Mouse (Mus musculus) left cerebral cortex, postnatal 14 days (tissue): ENCODE results near the gene Adap2. TPM values are rescaled to one million over a fixed set of nuclear protein-coding genes. Genes with fewer than 3 reads are reported as not detected.
"Not testable (repeated sequence)": the region's sequence is repeated elsewhere in the genome, so short reads cannot be mapped to it uniquely, and the experiment has no call there.

Source experiments
- DNase-seq, 2 experiments: peaks; one replicate each; pipeline ENCODE4 v3.0.0; 2021 to 2022; ENCODE audit warnings: low spot score in 2 of 2, mixed read lengths in 1 of 2
- intact Hi-C: fragments of 180-260 bp; cut with DNase I; formaldehyde crosslinking; loops from one replicate; pipeline ENCODE4 v1.15.1; 2025
- total RNA-seq, 2 experiments: library from RNA; stranded (reverse); gene quantifications; 2 replicates each; pipeline ENCODE4 v1.2.3; 2021

Gene Adap2
- total RNA-seq, 2 experiments from 2014 or later: 8.3 to 10.2 TPM

DNA sequence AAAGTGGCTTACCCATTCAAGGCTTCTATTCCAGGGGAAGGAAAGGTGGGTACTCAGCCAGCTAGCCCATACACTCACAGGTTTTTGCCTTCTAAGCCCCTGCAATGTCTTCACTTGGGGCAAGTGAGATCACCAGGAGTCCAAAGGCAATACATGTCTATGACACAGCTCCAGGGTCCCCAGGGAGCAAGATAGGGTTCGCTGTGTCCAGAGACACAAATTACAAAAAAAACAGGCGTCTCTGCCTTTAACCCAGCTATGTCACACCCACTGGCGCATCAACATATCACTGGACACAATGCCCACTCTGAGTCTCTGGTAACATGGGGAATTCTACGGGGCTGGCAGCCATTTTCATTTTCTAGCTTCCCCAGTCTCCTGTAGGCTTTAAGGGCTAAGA, 2.1 kb downstream of the Adap2 start:
- no peak for DNase-seq
- intact Hi-C loops: no loop called here

DNA sequence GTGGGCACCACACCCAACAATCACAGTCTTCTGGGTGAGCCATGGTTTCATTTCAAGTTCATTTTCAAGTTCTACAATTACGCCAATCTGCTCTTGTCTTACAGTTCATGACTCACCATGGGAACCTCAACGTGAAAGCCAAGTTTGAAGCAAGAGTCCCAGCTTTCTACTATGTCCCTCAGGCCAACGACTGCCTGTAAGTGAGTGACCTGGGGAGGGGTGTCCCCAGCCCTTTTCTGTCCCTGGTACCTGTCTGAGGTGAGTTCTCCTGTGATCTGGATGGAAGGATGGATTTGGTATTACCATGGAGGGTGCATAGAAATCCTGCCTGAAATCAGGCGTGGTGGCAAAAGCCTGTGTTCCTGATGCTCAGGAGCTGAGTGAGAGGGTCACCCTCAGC, 2.9 kb downstream of the Adap2 start:
- no peak for DNase-seq
- intact Hi-C loops: no loop called here

DNA sequence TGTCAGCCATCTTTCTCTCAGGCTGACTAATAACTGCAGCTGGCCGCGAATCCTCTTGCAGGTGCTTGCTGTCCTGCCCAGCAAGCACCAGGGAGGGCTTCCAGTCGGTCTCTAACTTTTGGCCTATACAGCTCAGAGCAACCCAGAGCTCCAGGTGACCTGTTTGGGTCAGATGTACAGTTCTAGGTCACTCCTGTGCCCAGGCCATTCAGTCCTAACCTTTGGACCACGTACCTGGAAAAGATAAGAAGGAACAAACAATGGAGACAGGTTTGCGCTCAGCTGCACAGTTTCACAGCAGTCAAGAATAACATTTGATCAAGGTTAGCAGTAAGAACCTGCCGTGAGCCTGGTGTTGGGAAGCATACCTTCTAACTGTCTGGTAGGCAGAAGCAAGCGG, 5.1 kb downstream of the Adap2 start:
- no peak for DNase-seq
- intact Hi-C loops: no loop called here

DNA sequence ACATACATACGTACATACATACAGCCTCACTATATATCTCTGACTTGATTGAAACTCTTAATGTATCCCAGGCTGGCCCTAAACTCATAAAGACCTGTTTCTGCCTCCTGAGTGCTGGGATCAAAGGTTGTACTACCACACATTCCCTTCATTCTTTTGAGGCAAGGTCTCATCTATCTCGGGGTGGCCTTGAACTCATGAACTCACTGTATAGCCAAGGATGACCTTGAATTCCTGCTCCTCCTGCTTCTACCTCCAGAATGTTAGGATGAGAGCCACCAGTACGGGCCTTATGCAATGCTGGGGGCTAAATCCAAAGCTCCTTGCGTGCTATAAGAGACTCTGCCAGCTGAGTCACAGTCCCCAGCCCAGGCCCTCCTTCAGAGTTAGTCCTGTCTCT, 7.1 kb downstream of the Adap2 start:
- intact Hi-C loops: no loop called here
- DNase-seq: no peak

DNA sequence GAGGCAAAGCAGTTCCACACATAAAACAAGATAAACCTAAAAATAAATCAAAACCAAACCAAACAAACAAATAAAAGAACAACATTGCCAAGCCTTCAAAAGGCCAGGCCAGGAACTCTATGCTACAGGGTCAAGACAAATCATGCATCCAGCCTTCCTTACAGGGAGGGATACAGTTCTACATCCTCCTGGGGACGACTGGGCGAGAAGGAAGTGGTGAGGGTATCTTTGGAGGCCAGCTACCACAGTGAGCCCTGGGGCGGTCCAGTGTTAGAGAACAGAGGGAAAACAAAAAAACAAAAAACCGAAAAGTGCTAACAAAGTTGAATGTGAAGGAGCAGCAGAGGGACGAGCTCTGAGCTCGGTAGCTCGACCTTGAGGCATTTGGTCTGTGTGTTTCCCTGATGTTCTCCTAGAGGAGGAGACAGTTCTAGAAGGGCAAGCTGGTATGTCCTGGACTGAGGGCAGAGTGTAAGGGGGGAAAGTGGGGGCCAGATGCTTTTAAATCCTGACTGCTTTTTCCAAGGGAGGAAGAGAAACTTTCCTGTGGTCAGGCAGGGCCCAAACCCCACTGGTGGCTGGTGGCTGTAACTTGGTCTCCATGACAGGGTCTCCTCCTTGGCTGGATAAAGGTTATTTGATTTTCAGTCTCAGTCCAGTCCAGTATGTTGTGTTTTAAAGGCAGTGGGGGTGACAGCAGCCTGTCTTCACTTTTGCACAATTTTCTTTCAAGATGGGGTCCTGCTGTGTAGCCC, 9.6 kb downstream of the Adap2 start:
- intact Hi-C loops: no loop called here
- DNase-seq: no peak

DNA sequence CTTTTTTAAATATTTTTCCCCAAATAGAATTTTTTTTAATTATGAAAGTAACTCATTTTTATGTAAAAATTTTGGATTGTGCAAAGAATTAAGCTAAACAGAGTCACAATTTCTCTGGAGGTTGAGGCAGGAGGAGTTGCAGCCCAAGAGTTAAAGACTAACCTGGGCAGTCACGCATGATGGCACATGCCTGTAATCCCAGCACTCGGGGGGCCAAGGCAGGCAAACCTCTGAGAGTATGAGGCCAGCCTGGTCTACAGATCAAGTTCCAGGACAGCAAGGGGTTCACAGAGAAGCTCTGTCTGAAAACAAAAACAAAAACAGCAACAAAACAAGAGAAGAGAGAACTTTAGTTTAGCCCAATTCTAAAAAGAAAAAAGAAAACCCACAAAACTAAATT, 10.3 kb downstream of the Adap2 start:
- no peak for DNase-seq
- intact Hi-C loops: no loop called here

DNA sequence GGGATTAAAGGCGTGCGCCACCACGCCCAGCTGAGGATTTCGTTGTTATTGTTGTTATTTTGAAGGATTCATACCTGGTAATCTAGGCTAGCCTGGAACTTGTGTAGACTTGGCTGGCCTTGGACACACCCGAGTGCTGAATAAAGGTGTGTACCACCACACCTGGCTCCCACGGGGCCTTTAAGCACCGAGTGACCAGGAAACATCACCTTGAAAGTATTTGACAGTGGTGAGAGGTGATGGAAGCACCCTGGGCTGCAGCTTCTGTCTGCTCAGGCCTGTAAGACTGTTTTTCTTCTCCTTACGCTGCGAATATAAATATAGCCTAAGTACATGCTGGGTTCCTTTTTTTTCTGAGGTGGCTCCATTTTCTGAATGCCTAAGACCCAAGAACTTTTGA, 14.2 kb downstream of the Adap2 start:
- intact Hi-C loops: no loop called here
- DNase-seq: no peak

DNA sequence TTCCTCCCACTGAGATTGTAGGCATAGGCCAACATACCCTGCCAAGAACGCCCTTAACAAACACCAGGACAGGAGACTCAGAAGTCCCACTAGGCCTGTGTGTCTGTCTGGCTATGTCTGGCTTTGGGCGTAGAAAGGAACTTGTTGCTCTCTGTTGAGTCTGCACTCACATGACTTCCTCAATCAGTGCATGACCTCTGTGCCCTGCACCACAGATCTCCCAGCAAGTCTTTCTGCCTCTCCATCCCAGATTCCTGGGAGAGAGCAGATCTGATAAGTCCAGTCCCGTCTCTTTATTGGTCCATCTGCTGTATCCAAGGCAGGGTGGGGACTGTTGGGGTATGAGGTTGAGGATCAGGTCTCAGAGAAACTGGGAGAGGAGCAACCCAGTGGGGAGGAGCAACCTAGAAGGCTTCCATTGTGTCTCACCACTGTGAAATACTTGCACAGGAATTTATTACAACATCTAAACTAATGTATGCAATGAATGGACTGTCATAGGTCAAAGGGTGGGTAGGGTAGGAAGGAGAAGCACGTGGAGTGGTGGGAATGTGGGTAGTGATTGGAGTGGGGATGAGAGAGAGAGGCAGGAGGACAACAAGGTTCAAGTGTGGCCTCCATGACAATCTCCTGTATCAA, 14.8 kb downstream of the Adap2 start:
- intact Hi-C loops: no loop called here
- DNase-seq: peak in 1 of 2 experiments; percentile 26

DNA sequence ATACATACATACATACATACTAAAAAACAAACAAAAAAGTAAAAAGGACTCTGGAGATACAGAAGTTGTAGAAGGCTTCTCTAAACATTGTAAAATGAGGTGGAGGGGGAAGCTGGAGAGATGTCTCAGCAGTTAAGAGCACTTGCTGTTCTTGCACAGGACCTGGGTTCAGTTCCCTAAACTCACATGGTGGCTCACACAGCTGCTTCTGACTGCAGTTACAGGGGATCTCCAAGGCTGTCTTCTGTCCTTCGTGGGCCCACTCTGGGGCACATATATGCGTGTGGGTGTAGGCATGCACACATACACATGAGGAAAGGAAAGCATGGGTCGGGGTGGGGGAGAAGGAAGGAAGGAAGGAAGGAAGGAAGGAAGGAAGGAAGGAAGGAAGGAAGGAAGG, 15.7 kb downstream of the Adap2 start:
- intact Hi-C loops: no loop called here
- no peak for DNase-seq

DNA sequence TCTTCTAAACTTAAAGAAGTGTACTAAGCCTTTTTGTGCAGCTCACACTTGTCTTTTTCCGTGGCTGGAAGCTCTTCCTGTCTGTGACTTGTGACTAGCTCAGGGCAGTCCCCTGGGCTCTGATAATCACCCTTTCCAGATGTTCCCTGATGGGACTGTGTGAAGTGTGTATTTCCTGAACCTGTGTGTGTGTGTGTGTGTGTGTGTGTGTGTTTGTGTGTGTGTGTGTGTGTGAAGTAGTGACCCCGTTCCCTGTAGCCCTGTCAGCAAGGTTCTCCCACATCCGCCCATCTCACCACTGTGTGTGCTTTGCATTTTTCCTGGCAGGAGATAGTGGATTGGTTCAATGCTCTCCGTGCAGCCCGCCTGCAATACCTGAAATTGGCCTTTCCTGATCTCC, 16.4 kb downstream of the Adap2 start:
- DNase-seq: no peak
- intact Hi-C loops: no loop called here

DNA sequence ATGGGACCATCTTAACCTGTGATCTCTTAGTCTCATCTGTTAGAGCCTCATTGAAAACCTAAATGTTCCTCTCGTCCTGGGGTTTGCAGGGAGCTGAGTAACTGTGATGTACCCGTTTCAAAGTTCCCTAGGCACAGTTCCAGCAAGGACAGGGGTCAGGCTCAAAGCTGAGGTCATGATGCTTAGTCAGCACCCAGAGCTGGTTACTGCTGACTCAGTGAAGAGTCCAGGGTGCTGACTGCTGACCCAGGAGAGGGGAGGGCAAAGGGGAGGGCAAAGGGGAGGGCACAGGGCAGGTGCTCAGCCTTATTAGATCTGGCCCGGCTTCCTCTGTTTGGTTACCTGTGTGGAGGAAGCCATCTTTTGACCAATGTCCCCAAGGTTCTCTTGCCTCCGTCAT, 18.0 kb downstream of the Adap2 start:
- intact Hi-C loops: no loop called here
- no peak for DNase-seq

DNA sequence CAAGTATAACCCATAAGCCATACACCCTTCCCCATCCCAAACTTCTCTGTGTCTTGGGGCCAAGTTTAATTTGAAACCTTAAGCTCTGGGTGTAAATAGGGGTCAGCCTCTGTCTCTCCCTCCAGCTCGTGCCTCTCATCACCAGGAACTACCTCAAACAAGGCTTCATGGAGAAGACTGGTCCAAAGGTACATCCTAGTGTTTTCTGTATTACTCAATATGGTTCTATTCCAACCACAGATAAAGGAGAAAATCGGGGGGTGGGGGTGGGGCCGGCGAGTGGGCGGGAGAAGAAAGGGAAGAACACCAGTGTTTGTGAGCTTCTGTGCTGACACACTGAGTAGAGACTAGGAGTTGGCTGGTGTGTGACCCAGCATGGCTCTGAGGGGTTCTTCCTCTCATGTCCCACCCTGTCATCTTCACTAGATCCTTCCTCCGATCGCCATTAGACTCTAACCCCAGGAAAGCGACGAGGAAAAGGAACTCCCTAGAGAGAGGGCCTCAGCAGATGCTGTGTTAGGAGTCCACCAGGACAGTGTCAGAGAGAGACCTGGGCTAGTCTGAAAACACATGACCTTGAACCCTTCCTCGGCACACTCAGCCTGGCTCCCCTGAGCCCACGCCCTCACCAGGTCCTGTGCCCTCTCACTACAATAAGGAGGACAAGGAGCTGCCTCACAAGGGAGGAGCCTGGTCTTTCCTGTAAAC, 20.2 kb downstream of the Adap2 start:
- no peak for DNase-seq
- intact Hi-C loops: no loop called here

DNA sequence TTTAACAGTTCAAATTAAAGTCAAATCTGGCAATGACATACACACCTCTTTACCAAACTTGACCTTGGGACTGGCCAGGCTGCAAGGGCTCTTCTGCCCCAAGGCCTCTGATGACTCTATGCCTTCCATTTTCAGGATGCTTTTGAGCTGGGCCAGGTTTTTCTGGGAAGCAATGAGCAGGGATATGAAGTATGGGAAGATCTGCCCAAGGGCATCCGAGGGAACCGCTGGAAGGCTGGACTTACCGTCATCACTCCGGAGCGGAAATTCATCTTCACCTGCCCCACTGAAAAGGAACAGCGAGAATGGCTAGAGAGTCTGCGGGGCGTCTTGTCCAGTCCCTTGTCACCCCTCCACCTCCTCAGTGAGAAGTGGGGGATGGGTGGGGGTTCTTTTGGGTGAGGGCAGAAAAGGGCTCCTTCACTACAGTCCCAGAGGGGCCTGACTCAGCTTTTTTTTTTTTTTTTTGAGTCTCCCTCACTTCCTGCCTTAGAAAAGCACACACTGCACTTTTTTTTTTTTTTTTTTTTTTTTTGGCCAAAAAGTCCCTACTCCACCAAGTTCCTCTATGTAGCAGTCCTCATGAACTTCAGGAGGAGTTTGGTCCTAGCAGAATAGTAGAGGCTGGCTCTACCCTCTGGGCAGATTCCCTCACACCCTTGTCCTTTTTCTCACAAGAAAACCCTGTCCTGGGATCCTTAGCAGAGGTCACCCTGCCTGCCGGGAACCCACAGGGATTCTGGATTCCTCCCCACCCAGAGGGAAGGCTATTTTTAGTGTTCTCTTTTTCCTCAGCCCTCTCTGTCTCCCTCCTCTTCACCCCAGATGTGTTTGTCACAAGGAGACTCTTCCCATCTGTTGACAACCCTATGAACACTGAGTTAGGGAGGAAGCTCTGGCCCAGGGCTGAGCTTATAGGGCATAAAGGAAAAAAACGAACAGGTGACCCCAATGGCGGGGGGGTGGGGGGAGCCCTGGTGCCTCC, 23.3 kb downstream of the Adap2 start:
- peak in 1 of 2 experiments; percentile 25 for DNase-seq
- intact Hi-C loops: no loop called here

DNA sequence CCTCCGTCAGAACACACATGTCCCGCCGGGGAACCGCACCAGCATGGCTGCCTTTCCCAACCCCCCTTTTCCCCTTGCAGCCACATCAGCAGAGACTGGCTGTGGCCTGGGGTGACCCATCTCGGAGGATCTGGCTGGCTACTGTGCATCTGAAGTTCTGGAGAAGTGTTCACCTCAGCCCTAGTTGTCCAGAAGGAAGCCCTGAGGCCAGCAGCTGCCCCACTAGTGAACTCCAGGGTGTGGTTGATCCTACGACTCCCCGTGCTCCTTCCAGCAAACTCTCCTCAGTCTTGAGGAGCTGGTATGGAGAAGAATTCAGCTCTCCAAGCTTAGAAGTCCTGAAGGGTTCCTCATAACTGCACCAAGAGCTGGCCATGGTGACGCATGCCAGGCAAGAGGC, 24.4 kb downstream of the Adap2 start:
- intact Hi-C loops: no loop called here
- no peak for DNase-seq

DNA sequence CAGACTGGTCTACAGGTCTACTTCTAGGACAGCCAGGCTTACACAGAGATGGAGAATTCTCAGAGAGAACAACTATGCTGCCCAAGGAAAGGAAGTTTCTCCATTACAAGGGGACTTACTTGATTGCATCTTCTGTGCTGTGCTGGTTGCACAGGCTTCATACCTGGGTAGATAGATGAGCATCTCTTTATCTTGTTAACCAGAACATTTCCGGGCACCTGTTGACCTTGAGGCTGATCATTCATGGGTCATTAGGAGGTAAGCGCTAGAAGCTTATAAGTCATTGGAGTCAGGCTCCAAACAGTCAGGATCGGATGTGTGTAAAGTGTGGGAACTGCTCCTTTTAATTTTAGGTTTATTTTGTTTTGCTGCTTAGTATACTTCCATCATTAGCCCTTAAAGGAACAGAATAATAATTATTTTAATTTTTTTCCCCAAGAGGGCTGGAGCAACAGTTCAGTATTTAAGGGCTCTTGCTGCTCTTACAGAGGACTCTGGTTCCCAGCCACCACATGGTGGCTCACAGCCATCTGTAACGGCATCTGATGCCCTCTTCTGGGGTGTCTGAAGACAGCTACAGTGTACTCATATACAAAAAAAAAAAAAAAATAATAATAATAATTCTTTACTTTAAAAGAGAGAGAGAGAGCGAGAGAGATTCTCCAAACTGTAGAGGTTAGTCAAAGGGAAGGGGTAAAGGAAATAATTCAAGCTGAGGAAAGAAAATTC, 27.3 kb downstream of the Adap2 start:
- intact Hi-C loops: no loop called here

DNA sequence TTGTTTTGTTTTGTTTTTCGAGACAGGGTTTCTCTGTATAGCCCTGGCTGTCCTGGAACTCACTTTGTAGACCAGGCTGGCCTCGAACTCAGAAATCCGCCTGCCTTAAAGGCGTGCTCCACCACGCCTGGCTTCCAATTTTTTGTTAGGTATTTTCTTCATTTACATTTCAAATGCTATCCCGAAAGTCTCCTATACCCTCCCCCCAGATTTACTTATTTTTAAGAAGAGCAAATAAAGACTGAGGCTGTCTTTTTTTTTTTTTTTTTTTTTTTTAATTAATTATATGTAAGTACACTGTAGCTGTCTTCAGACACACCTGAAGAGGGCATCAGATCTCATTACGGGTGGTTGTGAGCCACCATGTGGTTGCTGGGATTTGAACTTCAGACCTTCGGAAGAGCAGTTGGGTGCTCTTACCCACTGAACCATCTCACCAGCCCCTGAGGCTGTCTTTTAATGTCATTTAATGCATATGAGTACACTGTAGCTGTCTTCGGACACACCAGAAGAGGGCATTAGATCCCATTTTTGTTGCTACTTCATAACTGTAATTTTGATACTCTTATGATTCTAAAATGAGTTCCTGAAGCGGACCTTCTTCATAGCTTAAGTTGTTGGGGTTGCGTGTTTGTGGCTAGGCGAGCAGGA, 29.3 kb downstream of the Adap2 start:
- DNase-seq, intact Hi-C loops: not testable (repeated sequence)

More for the DNA sequence above, 27.3 kb downstream of the Adap2 start:
- DNase-seq: no peak

DNA sequence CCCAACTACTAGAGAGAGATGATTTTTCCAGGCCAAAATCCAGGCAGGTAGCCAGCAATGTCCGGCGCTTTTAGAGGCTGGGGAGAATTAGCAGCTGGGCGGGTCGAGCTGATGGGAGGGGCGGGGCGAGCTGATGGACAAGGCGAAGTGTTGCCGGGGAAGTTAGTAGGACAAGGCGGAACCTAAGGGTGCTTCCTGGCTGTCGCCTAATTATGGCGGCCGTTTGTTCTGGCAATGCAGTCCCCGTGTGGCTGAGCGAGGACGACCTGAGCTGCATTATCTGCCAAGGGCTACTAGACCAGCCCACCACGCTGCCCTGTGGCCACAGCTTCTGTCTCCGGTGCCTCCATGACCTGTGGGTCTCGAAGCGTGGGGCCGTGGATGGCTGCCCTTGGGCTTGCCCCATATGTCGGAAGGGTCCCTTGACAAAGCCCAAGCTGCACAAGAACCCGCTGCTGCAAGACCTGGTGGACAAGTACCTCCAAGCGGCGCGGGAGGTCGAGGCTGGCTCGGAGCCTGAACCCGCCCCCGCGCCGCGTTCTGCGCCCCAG, 29.9 kb downstream of the Adap2 start, which contains the start of gene Rnf135:
Gene Rnf135 (plus strand): TSS at position 147 of the 551 bp plus-strand sequence.
- intact Hi-C loops: no loop called here
- peak; percentile 79 to 80 for DNase-seq

DNA sequence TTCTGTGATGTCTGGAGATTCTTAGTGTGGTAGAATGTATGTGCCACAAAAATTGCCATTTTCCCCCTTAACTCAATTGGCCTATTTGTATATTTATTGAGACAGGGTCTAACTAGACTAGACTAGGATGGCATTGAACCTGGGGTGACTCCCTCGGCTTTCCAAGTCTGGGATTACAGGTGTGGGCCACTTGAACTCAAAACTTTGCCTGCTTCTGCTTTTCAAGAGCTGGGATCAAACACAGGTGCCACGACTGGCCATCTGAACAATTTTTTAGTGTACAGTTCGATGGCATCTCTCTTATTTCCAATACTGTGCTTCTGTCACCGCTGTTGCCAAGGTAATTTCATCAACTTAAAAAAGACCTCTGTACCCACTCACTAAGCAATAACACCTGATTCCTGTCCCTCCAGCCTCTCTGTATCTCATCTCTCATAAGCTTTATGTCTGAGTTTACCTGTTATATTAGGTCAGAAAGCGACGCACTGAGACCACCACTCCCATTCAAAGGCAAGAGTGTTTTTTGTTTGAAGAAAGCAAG, 30.7 kb downstream of the Adap2 start:
- DNase-seq: no peak
- intact Hi-C loops: no loop called here
